29 mouse cellular contexts compared by ENCODE assay signal in genomic region chr12:80493311-80493710, GRCm38 (mm10). TPM values are rescaled to one million over a fixed set of nuclear protein-coding genes. Genes with fewer than 3 reads are reported as not detected.
DNase-seq lines count a peak whose midpoint lies in the region; ATAC-seq and TF ChIP-seq lines count a peak whose summit lies in the region.
"Had no signal": no experiment of that assay in that cellular context is flagged by ENCODE, and none has a peak within 500 bp of the region (broad histone marks: within the 10 kb centered on the region; RNA-seq: fewer than 3 reads in every experiment).

No protein-coding gene starts in this region.

- peak; percentile 19; the same call in 1 of the 2 replicates for TF ChIP-seq CTCF in heart, adult 2 months (IDR thresholded peaks at IDR 0.05)
- peak; percentile 4; the same call in 1 of the 2 replicates for TF ChIP-seq CTCF in lung, postnatal 0 days (IDR thresholded peaks at IDR 0.05)
- peak in 2 of 3 experiments; percentile 15 to 35; a peak in 2 of 6 replicates for TF ChIP-seq CTCF in MEL (IDR thresholded peaks at IDR 0.05 in 2 of 3, conservative IDR thresholded peaks at IDR 0.05 in 1 of 3; ENCODE audit: control insufficient read depth in 1 of 3, insufficient read depth in 1 of 3, low read depth in 2 of 3, low read length in 3 of 3, poor library complexity in 1 of 3, severe bottlenecking in 1 of 3)

- H3K27me3 ChIP-seq in heart, adult 2 months (ENCODE audit: control insufficient read depth, insufficient read depth, low read length) = no peaks in the 10 kb centered on the region
- no peaks in the 10 kb centered on the region for H3K27me3 ChIP-seq in lung, postnatal 0 days (replicated peaks; ENCODE audit: insufficient read depth, low read length)
- H3K27me3 ChIP-seq in MEL (ENCODE audit: control insufficient read depth in 1 of 2, insufficient read depth in 2 of 2, low read length in 2 of 2) = no peaks in the 10 kb centered on the region
- H3K27me3 ChIP-seq in splenic B cell, adult 2 months (ENCODE audit: control insufficient read depth, insufficient read depth, low read length, poor library complexity, severe bottlenecking) = no peaks in the 10 kb centered on the region
- H3K27me3 ChIP-seq in embryonic facial prominence, embryonic 10.5 days (replicated peaks; ENCODE audit: low read depth, poor library complexity, severe bottlenecking) = no peaks in the 10 kb centered on the region
- H3K27me3 ChIP-seq: embryonic facial prominence, embryonic 12.5 days; liver, embryonic 13.5 days had no signal

- no peak overlapping the region for H3K9ac ChIP-seq in heart, adult 2 months (ENCODE audit: low read depth, low read length)
- no peak overlapping the region for H3K9ac ChIP-seq in lung, postnatal 0 days (replicated peaks; ENCODE audit: low read depth)
- no peak overlapping the region for H3K9ac ChIP-seq in MEL (ENCODE audit: control insufficient read depth, low read depth, low read length, poor library complexity, severe bottlenecking)
- H3K9ac ChIP-seq: embryonic facial prominence, embryonic 12.5 days; liver, embryonic 13.5 days had no signal

- no peak for ATAC-seq in lung, postnatal 0 days
- ATAC-seq: forebrain, embryonic 14.5 days; hindbrain, postnatal 0 days; intestine, postnatal 0 days had no signal

- no peak overlapping the region for H3K4me2 ChIP-seq in lung, postnatal 0 days (replicated peaks; ENCODE audit: low read depth, low read length)
- H3K4me2 ChIP-seq: embryonic facial prominence, embryonic 12.5 days; liver, embryonic 13.5 days; midbrain, embryonic 11.5 days had no signal

- H3K4me3 ChIP-seq in heart, adult 2 months = no peak overlapping the region
- no peak overlapping the region for H3K4me3 ChIP-seq in lung, postnatal 0 days (ENCODE audit: low read depth, low read length)
- no peak overlapping the region for H3K4me3 ChIP-seq in MEL (ENCODE audit: control insufficient read depth in 1 of 2, insufficient read depth in 1 of 2, low read depth in 2 of 2, low read length in 2 of 2)
- H3K4me3 ChIP-seq in embryonic facial prominence, embryonic 10.5 days = no peak overlapping the region
- H3K4me3 ChIP-seq: embryonic facial prominence, embryonic 12.5 days; liver, embryonic 13.5 days had no signal

- no peaks in the 10 kb centered on the region for H3K79me2 ChIP-seq in heart, adult 2 months (replicated peaks; ENCODE audit: control insufficient read depth, insufficient read depth, low read length)
- H3K79me2 ChIP-seq in MEL (ENCODE audit: control insufficient read depth, insufficient read depth, low read length, poor library complexity) = no peaks in the 10 kb centered on the region

- no peaks in the 10 kb centered on the region for H3K4me1 ChIP-seq in heart, adult 2 months (ENCODE audit: control insufficient read depth, insufficient read depth, low read length)
- H3K4me1 ChIP-seq in lung, postnatal 0 days (ENCODE audit: insufficient read depth, low read depth, low read length) = no peaks in the 10 kb centered on the region
- no peaks in the 10 kb centered on the region for H3K4me1 ChIP-seq in MEL (ENCODE audit: control insufficient read depth in 1 of 2, insufficient read depth in 2 of 2, low read length in 2 of 2)
- H3K4me1 ChIP-seq in embryonic facial prominence, embryonic 10.5 days = no peaks in the 10 kb centered on the region
- H3K4me1 ChIP-seq: embryonic facial prominence, embryonic 12.5 days; liver, embryonic 13.5 days had no signal

- TF ChIP-seq POLR2A in heart, adult 2 months (IDR thresholded peaks at IDR 0.05; ENCODE audit: insufficient read depth, low read depth, low read length) = no peak
- TF ChIP-seq POLR2A in MEL (IDR thresholded peaks at IDR 0.05; ENCODE audit: control insufficient read depth in 1 of 2, insufficient read depth in 1 of 2, low read depth in 1 of 2, low read length in 2 of 2, poor library complexity in 1 of 2) = no peak

- WGBS in heart, adult 2 months = 96% methylated on average over 5 of the region's 5 CpGs
- WGBS in lung, postnatal 0 days = 96% methylated on average over 5 of the region's 5 CpGs
- WGBS in embryonic facial prominence, embryonic 10.5 days = 89% methylated on average over 5 of the region's 5 CpGs

- TF ChIP-seq EP300 in heart, adult 2 months (IDR thresholded peaks at IDR 0.05; ENCODE audit: insufficient read depth, low read depth, low read length) = no peak
- TF ChIP-seq EP300 in lung, postnatal 0 days (IDR thresholded peaks at IDR 0.05) = no peak
- TF ChIP-seq EP300 in MEL (IDR thresholded peaks at IDR 0.05; ENCODE audit: low read depth in 1 of 2, low read length in 2 of 2) = no peak

- peak; percentile 8 for TF ChIP-seq RAD21 in MEL (IDR thresholded peaks at IDR 0.05; ENCODE audit: low read depth, low read length)

- no peak overlapping the region for H3K27ac ChIP-seq in heart, adult 2 months
- no peak overlapping the region for H3K27ac ChIP-seq in lung, postnatal 0 days (ENCODE audit: low read length)
- no peak overlapping the region for H3K27ac ChIP-seq in MEL (ENCODE audit: control insufficient read depth, low read depth, low read length)
- no peak overlapping the region for H3K27ac ChIP-seq in embryonic facial prominence, embryonic 10.5 days (replicated peaks)
- H3K27ac ChIP-seq: embryonic facial prominence, embryonic 12.5 days; hindbrain, postnatal 0 days; liver, embryonic 13.5 days had no signal

- no peaks in the 10 kb centered on the region for H3K36me3 ChIP-seq in heart, adult 2 months (ENCODE audit: control insufficient read depth, insufficient read depth, low read length)
- peaks cover 7% of the 10 kb centered on the region; the same call in 1 of the 2 replicates for H3K36me3 ChIP-seq in lung, postnatal 0 days (ENCODE audit: insufficient read depth, low read length)
- H3K36me3 ChIP-seq in MEL (ENCODE audit: control insufficient read depth in 1 of 2, insufficient read depth in 2 of 2, low read length in 2 of 2) = no peaks in the 10 kb centered on the region
- H3K36me3 ChIP-seq in splenic B cell, adult 2 months (ENCODE audit: control insufficient read depth, insufficient read depth, low read length, poor library complexity, severe bottlenecking) = peaks cover 13% of the 10 kb centered on the region
- H3K36me3 ChIP-seq in embryonic facial prominence, embryonic 10.5 days (replicated peaks) = peaks cover 63% of the 10 kb centered on the region

- intact Hi-C loops in heart, adult 2 months (cut with DNase I) = no loop called here

- no peaks in the 10 kb centered on the region for H3K9me3 ChIP-seq in lung, postnatal 0 days (ENCODE audit: low read length)
- H3K9me3 ChIP-seq in MEL (replicated peaks; ENCODE audit: insufficient read depth, low read length) = no peaks in the 10 kb centered on the region
- 0 out of 2 replicates have a peak, but pooled peaks cover 5% of the 10 kb centered on the region for H3K9me3 ChIP-seq in embryonic facial prominence, embryonic 10.5 days
- H3K9me3 ChIP-seq: embryonic facial prominence, embryonic 12.5 days; liver, embryonic 13.5 days had no signal

- no peak for DNase-seq in heart, adult 2 months
- no peak for DNase-seq in heart, adult 9 months (ENCODE audit: low spot score in 2 of 2)
- no peak for DNase-seq in lung, postnatal 0 days (ENCODE audit: low spot score)
- no peak for DNase-seq in lung, adult 18-20 months
- DNase-seq in MEL (ENCODE audit: low read depth, low spot score) = peak; percentile 41
- DNase-seq in splenic B cell, adult 2 months (ENCODE audit: low read depth, low spot score) = peak; percentile 11
- DNase-seq in embryonic facial prominence, embryonic 10.5 days (ENCODE audit: low spot score) = no peak
- DNase-seq: adrenal gland, postnatal 10 days; B cell, adult 2 months; cerebellum, adult 11 months; cerebellum, adult 9-10 months; cerebellum, postnatal 36 days; gastrocnemius, postnatal 36 days; heart, postnatal 14 days; kidney, postnatal 14 days; left cerebral cortex, postnatal 4 days; liver, embryonic 13.5 days; lung, adult 2 months; lung, postnatal 36 days; right cerebral cortex, postnatal 25 days; spleen, adult 18-20 months; thymus, adult 2 months; thymus, postnatal 36 days had no signal

TF ChIP-seq in MEL, 35 proteins besides CTCF, POLR2A, EP300 and RAD21:
- TF ChIP-seq ZNF384 (IDR thresholded peaks at IDR 0.05; ENCODE audit: low read depth, low read length) = no peak
- TF ChIP-seq E2F4 (IDR thresholded peaks at IDR 0.05; ENCODE audit: borderline replicate concordance, low read depth, low read length) = no peak
- no peak for TF ChIP-seq TAL1 (IDR thresholded peaks at IDR 0.05; ENCODE audit: low read length)
- TF ChIP-seq SMC3 (IDR thresholded peaks at IDR 0.05; ENCODE audit: low read depth, low read length) = peak; percentile 23

RNA-seq across cellular contexts. Expression of gene Galnt16, which starts 24.8 kb away (rescaled TPM):
- total RNA-seq in heart, adult 2 months (2021) = 1 to 10 TPM; 2.0 to 3.0 TPM
- 3.0 and 3.4 TPM in 2 replicates for polyA plus RNA-seq in heart, adult 2 months (2012; rRNA removed)
- polyA plus RNA-seq in lung, postnatal 0 days (2015; fragmentation: Nextera tagmentation; extraction: Ambion mirVana) = 5.5 and 5.6 TPM in 2 replicates
- not detected in 2 replicates for total RNA-seq in MEL (2012; rRNA removed)
- polyA plus RNA-seq in MEL (2012; ENCODE audit: insufficient read depth in 1 of 2, insufficient read length in 2 of 2, low read depth in 1 of 2, low replicate concordance in 2 of 2, missing spikeins in 1 of 2) = under 1 TPM in 1 of 2 experiments, not detected in 1; 0.08 TPM
- polyA plus RNA-seq in embryonic facial prominence, embryonic 10.5 days (2016; fragmentation: Nextera tagmentation; extraction: Ambion mirVana) = 14.1 and 16.4 TPM in 2 replicates
- total RNA-seq: megakaryocyte, adult 5-6 weeks had no signal

RNA-seq across cellular contexts. Expression of gene Exd2, which starts 30.4 kb away (rescaled TPM):
- 10 to 100 TPM; 12.9 to 16.8 TPM for total RNA-seq in heart, adult 2 months (2021)
- polyA plus RNA-seq in heart, adult 2 months (2012; rRNA removed) = 10.2 and 16.4 TPM in 2 replicates
- polyA plus RNA-seq in lung, postnatal 0 days (2015; fragmentation: Nextera tagmentation; extraction: Ambion mirVana) = 10.6 and 14.1 TPM in 2 replicates
- total RNA-seq in MEL (2012; rRNA removed) = 8.5 and 9.6 TPM in 2 replicates
- polyA plus RNA-seq in MEL (2012; ENCODE audit: insufficient read depth in 1 of 2, insufficient read length in 2 of 2, low read depth in 1 of 2, low replicate concordance in 2 of 2, missing spikeins in 1 of 2) = 10 to 100 TPM in 1 of 2 experiments, not detected in 1; 12.8 TPM
- polyA plus RNA-seq in embryonic facial prominence, embryonic 10.5 days (2016; fragmentation: Nextera tagmentation; extraction: Ambion mirVana) = 30.8 and 32.4 TPM in 2 replicates

RNA-seq across cellular contexts. Expression of gene Dcaf5, which starts 56.9 kb away (rescaled TPM):
- total RNA-seq in heart, adult 2 months (2021) = 10 to 100 TPM; 32.4 to 38.1 TPM
- polyA plus RNA-seq in heart, adult 2 months (2012; rRNA removed) = 15.9 and 24.9 TPM in 2 replicates
- 7.7 and 8.3 TPM in 2 replicates for polyA plus RNA-seq in lung, postnatal 0 days (2015; fragmentation: Nextera tagmentation; extraction: Ambion mirVana)
- total RNA-seq in MEL (2012; rRNA removed) = 8.1 and 9.0 TPM in 2 replicates
- 10 to 100 TPM in 1 of 2 experiments, not detected in 1; 15.6 TPM for polyA plus RNA-seq in MEL (2012; ENCODE audit: insufficient read depth in 1 of 2, insufficient read length in 2 of 2, low read depth in 1 of 2, low replicate concordance in 2 of 2, missing spikeins in 1 of 2)
- polyA plus RNA-seq in embryonic facial prominence, embryonic 10.5 days (2016; fragmentation: Nextera tagmentation; extraction: Ambion mirVana) = 11.2 and 13.5 TPM in 2 replicates

Comparison
In these comparisons a context has a peak if more than half of its experiments do, and no peak if none do; other contexts are left out.
1. DNase-seq: peak in MEL (single experiment) and splenic B cell, adult 2 months (single experiment); none in heart, adult 2 months (0 of 2), heart, adult 9 months (0 of 2), lung, postnatal 0 days (single experiment), lung, adult 18-20 months (0 of 2) and embryonic facial prominence, embryonic 10.5 days (single experiment).
2. Peak in every context shown above with its lines, with median percentiles within 50 percentile points of each other: CTCF ChIP-seq.